Mouse (Mus musculus) embryo, embryonic 9.5 days (tissue): ENCODE results near the gene Actr5.

Experiments
- DNase-seq: peaks from one replicate; pipeline ENCODE4 v3.0.0-alpha.2; 2017; ENCODE audit errors: extremely low spot score

Gene Actr5

GRCm38 (mm10) chr2:158667671-158668432 lies 43.2 kb downstream of the Actr5 start:
- peak; percentile 64 for DNase-seq

GRCm38 (mm10) chr2:158668433-158669010 lies 43.8 kb downstream of the Actr5 start:
- DNase-seq, result no peak

- no peak for DNase-seq
These were observed 44.8 kb downstream of the Actr5 start for GRCm38 (mm10) chr2:158669199-158670195.

GRCm38 (mm10) chr2:158670571-158670970 lies 45.9 kb downstream of the Actr5 start:
- peak; percentile 57 for DNase-seq

GRCm38 (mm10) chr2:158672829-158673228 lies 48.1 kb downstream of the Actr5 start:
- no peak for DNase-seq

- DNase-seq, result no peak
These were observed 48.8 kb downstream of the Actr5 start for GRCm38 (mm10) chr2:158673493-158673892.

GRCm38 (mm10) chr2:158674131-158674530 lies 49.4 kb downstream of the Actr5 start:
- no peak for DNase-seq

GRCm38 (mm10) chr2:158674759-158675158 lies 50.1 kb downstream of the Actr5 start:
- no peak for DNase-seq

GRCm38 (mm10) chr2:158675161-158675560 lies 50.5 kb downstream of the Actr5 start:
- DNase-seq, result no peak

- no peak for DNase-seq
These were observed 51.3 kb downstream of the Actr5 start for GRCm38 (mm10) chr2:158675907-158676533.

GRCm38 (mm10) chr2:158677946-158678345 lies 53.3 kb downstream of the Actr5 start:
- no peak for DNase-seq

- DNase-seq, result no peak
These were observed 54.4 kb downstream of the Actr5 start for GRCm38 (mm10) chr2:158679091-158679490.

GRCm38 (mm10) chr2:158680357-158680889 lies 55.7 kb downstream of the Actr5 start:
- no peak for DNase-seq

- DNase-seq, result no peak
These were observed 57.0 kb downstream of the Actr5 start for GRCm38 (mm10) chr2:158681714-158682113.

- no peak for DNase-seq
These were observed 57.8 kb downstream of the Actr5 start for GRCm38 (mm10) chr2:158682344-158683037.

GRCm38 (mm10) chr2:158683038-158683413 lies 58.3 kb downstream of the Actr5 start:
- no peak for DNase-seq

GRCm38 (mm10) chr2:158684247-158684843 lies 59.7 kb downstream of the Actr5 start:
- DNase-seq, result no peak

- DNase-seq, result no peak
These were observed 60.2 kb downstream of the Actr5 start for GRCm38 (mm10) chr2:158684910-158685309.

GRCm38 (mm10) chr2:158686394-158686793 lies 61.7 kb downstream of the Actr5 start:
- DNase-seq, result no peak

GRCm38 (mm10) chr2:158687804-158688241 lies 63.1 kb downstream of the Actr5 start:
- DNase-seq, result no peak
